Comparison of ENCODE assay signal across 19 mouse cellular contexts in genomic region chr8:70663691-70664090, GRCm38 (mm10). TPM values are rescaled to one million over a fixed set of nuclear protein-coding genes. Genes with fewer than 3 reads are reported as not detected.
DNase-seq lines count a peak whose midpoint lies in the region; ATAC-seq and TF ChIP-seq lines count a peak whose summit lies in the region.
"Had no signal": no experiment of that assay in that cellular context is flagged by ENCODE, and none has a peak within 500 bp of the region (broad histone marks: within the 10 kb centered on the region; RNA-seq: fewer than 3 reads in every experiment).

No protein-coding gene starts in this region.

- 22% methylated on average over 4 of the region's 4 CpGs for WGBS in forebrain, postnatal 0 days
- 39% methylated on average over 4 of the region's 4 CpGs for WGBS in forebrain, embryonic 16.5 days
- WGBS in midbrain, embryonic 10.5 days = 56% methylated on average over 4 of the region's 4 CpGs
- WGBS in midbrain, embryonic 16.5 days = 36% methylated on average over 4 of the region's 4 CpGs
- 29% methylated on average over 4 of the region's 4 CpGs for WGBS in hindbrain, embryonic 12.5 days
- 28% methylated on average over 4 of the region's 4 CpGs for WGBS in neural tube, embryonic 15.5 days

- H3K4me2 ChIP-seq in forebrain, postnatal 0 days (ENCODE audit: low read depth) = no peak overlapping the region
- no peak overlapping the region for H3K4me2 ChIP-seq in forebrain, embryonic 16.5 days (ENCODE audit: low read length)
- no peak overlapping the region for H3K4me2 ChIP-seq in midbrain, embryonic 16.5 days (ENCODE audit: low read length)
- H3K4me2 ChIP-seq in hindbrain, embryonic 12.5 days (replicated peaks) = no peak overlapping the region
- no peak overlapping the region for H3K4me2 ChIP-seq in neural tube, embryonic 15.5 days
- H3K4me2 ChIP-seq: limb, embryonic 12.5 days; stomach, embryonic 15.5 days had no signal

- H3K4me3 ChIP-seq in forebrain, postnatal 0 days (ENCODE audit: low read depth, low read length) = no peak overlapping the region
- no peak overlapping the region for H3K4me3 ChIP-seq in forebrain, embryonic 16.5 days (replicated peaks; ENCODE audit: low read length)
- H3K4me3 ChIP-seq in midbrain, embryonic 10.5 days = no peak overlapping the region
- no peak overlapping the region for H3K4me3 ChIP-seq in midbrain, embryonic 16.5 days (ENCODE audit: low read depth, low read length)
- H3K4me3 ChIP-seq in hindbrain, embryonic 12.5 days = no peak overlapping the region
- no peak overlapping the region for H3K4me3 ChIP-seq in neural tube, embryonic 15.5 days (replicated peaks)
- H3K4me3 ChIP-seq: limb, embryonic 12.5 days; stomach, embryonic 15.5 days had no signal

- TF ChIP-seq CTCF in forebrain, postnatal 0 days (IDR thresholded peaks at IDR 0.05; ENCODE audit: low read depth) = no peak

- H3K27ac ChIP-seq in forebrain, postnatal 0 days (ENCODE audit: low read depth, low read length) = no peak overlapping the region
- no peak overlapping the region for H3K27ac ChIP-seq in forebrain, embryonic 16.5 days (ENCODE audit: low read length)
- H3K27ac ChIP-seq in midbrain, embryonic 10.5 days (replicated peaks) = peak overlapping the region; percentile 69
- H3K27ac ChIP-seq in midbrain, embryonic 16.5 days (ENCODE audit: low read length) = no peak overlapping the region; the same call in 1 of the 2 replicates
- H3K27ac ChIP-seq in hindbrain, embryonic 12.5 days = 0 out of 2 replicates have a peak overlapping the region, but pooled peaks have one; percentile 23
- H3K27ac ChIP-seq in neural tube, embryonic 15.5 days (replicated peaks) = peak overlapping the region; percentile 42
- H3K27ac ChIP-seq: limb, embryonic 12.5 days; liver, embryonic 14.5 days; stomach, embryonic 15.5 days had no signal

- intact Hi-C loops in left cerebral cortex, postnatal 10 days (cut with DNase I) = no loop called here

- ATAC-seq in forebrain, postnatal 0 days = 0 out of 2 replicates have a peak, but pooled peaks have one; percentile 12
- no peak for ATAC-seq in forebrain, embryonic 16.5 days
- ATAC-seq in midbrain, embryonic 16.5 days = no peak
- ATAC-seq in hindbrain, embryonic 12.5 days (ENCODE audit: low FRiP score) = no peak
- no peak for ATAC-seq in neural tube, embryonic 15.5 days (ENCODE audit: low FRiP score)

- no peaks in the 10 kb centered on the region for H3K9me3 ChIP-seq in forebrain, postnatal 0 days (ENCODE audit: low read length)
- no peaks in the 10 kb centered on the region for H3K9me3 ChIP-seq in forebrain, embryonic 16.5 days (ENCODE audit: control insufficient read depth, low read length)
- peaks cover 7% of the 10 kb centered on the region; the same call in 1 of the 2 replicates for H3K9me3 ChIP-seq in midbrain, embryonic 10.5 days (replicated peaks)
- no peaks in the 10 kb centered on the region for H3K9me3 ChIP-seq in midbrain, embryonic 16.5 days (replicated peaks; ENCODE audit: control insufficient read depth, low read length, poor library complexity, severe bottlenecking)
- no peaks in the 10 kb centered on the region for H3K9me3 ChIP-seq in hindbrain, embryonic 12.5 days (replicated peaks)
- H3K9me3 ChIP-seq in neural tube, embryonic 15.5 days (replicated peaks) = no peaks in the 10 kb centered on the region
- H3K9me3 ChIP-seq: stomach, embryonic 15.5 days had no signal

- no peaks in the 10 kb centered on the region for H3K27me3 ChIP-seq in forebrain, postnatal 0 days (ENCODE audit: insufficient read depth, low read length)
- no peaks in the 10 kb centered on the region for H3K27me3 ChIP-seq in forebrain, embryonic 16.5 days (replicated peaks; ENCODE audit: control insufficient read depth, insufficient read depth, low read length)
- H3K27me3 ChIP-seq in midbrain, embryonic 10.5 days (ENCODE audit: low read depth, poor library complexity, severe bottlenecking) = no peaks in the 10 kb centered on the region
- H3K27me3 ChIP-seq in midbrain, embryonic 16.5 days (ENCODE audit: control insufficient read depth, insufficient read depth, low read depth, low read length) = no peaks in the 10 kb centered on the region
- H3K27me3 ChIP-seq in hindbrain, embryonic 12.5 days = no peaks in the 10 kb centered on the region
- H3K27me3 ChIP-seq in neural tube, embryonic 15.5 days (replicated peaks) = no peaks in the 10 kb centered on the region
- H3K27me3 ChIP-seq: limb, embryonic 12.5 days; stomach, embryonic 15.5 days had no signal

- H3K4me1 ChIP-seq in forebrain, postnatal 0 days (ENCODE audit: insufficient read depth) = peaks cover 3% of the 10 kb centered on the region; the same call in 1 of the 2 replicates
- peaks cover 15% of the 10 kb centered on the region for H3K4me1 ChIP-seq in forebrain, embryonic 16.5 days (replicated peaks; ENCODE audit: control insufficient read depth, insufficient read depth, low read length)
- peaks cover 35% of the 10 kb centered on the region for H3K4me1 ChIP-seq in midbrain, embryonic 10.5 days
- H3K4me1 ChIP-seq in midbrain, embryonic 16.5 days (ENCODE audit: control insufficient read depth, insufficient read depth, low read length) = peaks cover 10% of the 10 kb centered on the region
- H3K4me1 ChIP-seq in hindbrain, embryonic 12.5 days = peaks cover 13% of the 10 kb centered on the region
- peaks cover 17% of the 10 kb centered on the region for H3K4me1 ChIP-seq in neural tube, embryonic 15.5 days

- no peaks in the 10 kb centered on the region for H3K36me3 ChIP-seq in forebrain, postnatal 0 days (ENCODE audit: insufficient read depth)
- H3K36me3 ChIP-seq in forebrain, embryonic 16.5 days (ENCODE audit: control insufficient read depth, insufficient read depth) = no peaks in the 10 kb centered on the region
- no peaks in the 10 kb centered on the region for H3K36me3 ChIP-seq in midbrain, embryonic 10.5 days
- no peaks in the 10 kb centered on the region for H3K36me3 ChIP-seq in midbrain, embryonic 16.5 days (ENCODE audit: control insufficient read depth, insufficient read depth, low read length)
- H3K36me3 ChIP-seq in hindbrain, embryonic 12.5 days = no peaks in the 10 kb centered on the region
- no peaks in the 10 kb centered on the region for H3K36me3 ChIP-seq in neural tube, embryonic 15.5 days
- H3K36me3 ChIP-seq: limb, embryonic 12.5 days; stomach, embryonic 15.5 days had no signal

- no peak for DNase-seq in forebrain, postnatal 0 days
- DNase-seq in midbrain, embryonic 10.5 days (ENCODE audit: low spot score) = no peak
- no peak for DNase-seq in left cerebral cortex, postnatal 10 days (ENCODE audit: extremely low spot score in 1 of 2, low spot score in 2 of 2)
- DNase-seq in cerebellum, adult 11-12 months = no peak
- DNase-seq: adrenal gland, adult 2 months; B cell, adult 2 months; cerebellum, adult 8-10 months; retina, postnatal 1 day; thymus, postnatal 14 days had no signal

- H3K9ac ChIP-seq in forebrain, postnatal 0 days = no peak overlapping the region
- no peak overlapping the region for H3K9ac ChIP-seq in forebrain, embryonic 16.5 days (replicated peaks; ENCODE audit: low read depth, low read length)
- no peak overlapping the region for H3K9ac ChIP-seq in midbrain, embryonic 16.5 days (ENCODE audit: low read depth, low read length)
- H3K9ac ChIP-seq in hindbrain, embryonic 12.5 days = no peak overlapping the region
- no peak overlapping the region for H3K9ac ChIP-seq in neural tube, embryonic 15.5 days (replicated peaks)
- H3K9ac ChIP-seq: limb, embryonic 12.5 days; liver, embryonic 14.5 days; stomach, embryonic 15.5 days had no signal

RNA-seq across cellular contexts. Expression of gene Pgpep1, which starts 3.5 kb away (rescaled TPM):
- 22.1 and 23.8 TPM in 2 replicates for total RNA-seq in forebrain, postnatal 0 days (2014; rRNA removed)
- 22.1 and 26.1 TPM in 2 replicates for polyA plus RNA-seq in forebrain, postnatal 0 days (2015; fragmentation: Nextera tagmentation; extraction: Ambion mirVana)
- 60.3 and 65.7 TPM in 2 replicates for polyA plus RNA-seq in forebrain, embryonic 16.5 days (2015; fragmentation: Nextera tagmentation; extraction: Ambion mirVana)
- 51.8 and 89.7 TPM in 2 replicates for polyA plus RNA-seq in midbrain, embryonic 10.5 days (2016; fragmentation: Nextera tagmentation; extraction: Ambion mirVana)
- polyA plus RNA-seq in midbrain, embryonic 16.5 days (2015; fragmentation: Nextera tagmentation; extraction: Ambion mirVana) = 67.2 and 69.7 TPM in 2 replicates
- 101 and 125 TPM in 2 replicates for polyA plus RNA-seq in hindbrain, embryonic 12.5 days (2016; fragmentation: Nextera tagmentation; extraction: Ambion mirVana)
- 78.6 TPM in 2 replicates for polyA plus RNA-seq in neural tube, embryonic 15.5 days (2015; fragmentation: Nextera tagmentation; extraction: Ambion mirVana)
- 10 to 100 TPM; 11.5 to 15.9 TPM for total RNA-seq in left cerebral cortex, postnatal 10 days (2021)

RNA-seq across cellular contexts. Expression of gene Lsm4, which starts 9.4 kb away (rescaled TPM):
- 93.7 and 140 TPM in 2 replicates for total RNA-seq in forebrain, postnatal 0 days (2014; rRNA removed)
- 177 and 231 TPM in 2 replicates for polyA plus RNA-seq in forebrain, postnatal 0 days (2015; fragmentation: Nextera tagmentation; extraction: Ambion mirVana)
- polyA plus RNA-seq in forebrain, embryonic 16.5 days (2015; fragmentation: Nextera tagmentation; extraction: Ambion mirVana) = 166 and 168 TPM in 2 replicates
- polyA plus RNA-seq in midbrain, embryonic 10.5 days (2016; fragmentation: Nextera tagmentation; extraction: Ambion mirVana) = 315 and 355 TPM in 2 replicates
- polyA plus RNA-seq in midbrain, embryonic 16.5 days (2015; fragmentation: Nextera tagmentation; extraction: Ambion mirVana) = 137 and 143 TPM in 2 replicates
- 227 and 231 TPM in 2 replicates for polyA plus RNA-seq in hindbrain, embryonic 12.5 days (2016; fragmentation: Nextera tagmentation; extraction: Ambion mirVana)
- polyA plus RNA-seq in neural tube, embryonic 15.5 days (2015; fragmentation: Nextera tagmentation; extraction: Ambion mirVana) = 191 and 206 TPM in 2 replicates
- total RNA-seq in left cerebral cortex, postnatal 10 days (2021) = 10 to 100 TPM; 68.2 to 80.4 TPM

RNA-seq across cellular contexts. Expression of gene Gdf15, which starts 31.4 kb away (rescaled TPM):
- total RNA-seq in forebrain, postnatal 0 days (2014; rRNA removed) = 0.90 TPM in 1 of 2 replicates, not detected in the other
- polyA plus RNA-seq in forebrain, postnatal 0 days (2015; fragmentation: Nextera tagmentation; extraction: Ambion mirVana) = 0.18 and 0.26 TPM in 2 replicates
- polyA plus RNA-seq in forebrain, embryonic 16.5 days (2015; fragmentation: Nextera tagmentation; extraction: Ambion mirVana) = 0.20 TPM in 1 of 2 replicates, not detected in the other
- not detected in 2 replicates for polyA plus RNA-seq in midbrain, embryonic 10.5 days (2016; fragmentation: Nextera tagmentation; extraction: Ambion mirVana)
- polyA plus RNA-seq in midbrain, embryonic 16.5 days (2015; fragmentation: Nextera tagmentation; extraction: Ambion mirVana) = 0.35 and 0.39 TPM in 2 replicates
- 0.15 and 0.17 TPM in 2 replicates for polyA plus RNA-seq in hindbrain, embryonic 12.5 days (2016; fragmentation: Nextera tagmentation; extraction: Ambion mirVana)
- 0.22 TPM in 2 replicates for polyA plus RNA-seq in neural tube, embryonic 15.5 days (2015; fragmentation: Nextera tagmentation; extraction: Ambion mirVana)
- not detected for total RNA-seq in left cerebral cortex, postnatal 10 days (2021)
- total RNA-seq: neutrophil, adult 5-6 weeks had no signal

RNA-seq across cellular contexts. Expression of gene Jund, which starts 35.1 kb away (rescaled TPM):
- 333 and 392 TPM in 2 replicates for total RNA-seq in forebrain, postnatal 0 days (2014; rRNA removed)
- 108 and 114 TPM in 2 replicates for polyA plus RNA-seq in forebrain, postnatal 0 days (2015; fragmentation: Nextera tagmentation; extraction: Ambion mirVana)
- polyA plus RNA-seq in forebrain, embryonic 16.5 days (2015; fragmentation: Nextera tagmentation; extraction: Ambion mirVana) = 54.6 and 57.7 TPM in 2 replicates
- 62.5 and 78.6 TPM in 2 replicates for polyA plus RNA-seq in midbrain, embryonic 10.5 days (2016; fragmentation: Nextera tagmentation; extraction: Ambion mirVana)
- 60.4 and 67.9 TPM in 2 replicates for polyA plus RNA-seq in midbrain, embryonic 16.5 days (2015; fragmentation: Nextera tagmentation; extraction: Ambion mirVana)
- polyA plus RNA-seq in hindbrain, embryonic 12.5 days (2016; fragmentation: Nextera tagmentation; extraction: Ambion mirVana) = 186 and 217 TPM in 2 replicates
- polyA plus RNA-seq in neural tube, embryonic 15.5 days (2015; fragmentation: Nextera tagmentation; extraction: Ambion mirVana) = 73.7 and 82.7 TPM in 2 replicates
- total RNA-seq in left cerebral cortex, postnatal 10 days (2021) = 100 to 1,000 TPM; 147 to 149 TPM

RNA-seq across cellular contexts. Expression of gene Iqcn, which starts 39.6 kb away (rescaled TPM):
- 0.33 TPM in 1 of 2 replicates, not detected in the other for total RNA-seq in forebrain, postnatal 0 days (2014; rRNA removed)
- polyA plus RNA-seq in forebrain, postnatal 0 days (2015; fragmentation: Nextera tagmentation; extraction: Ambion mirVana) = 0.03 and 0.08 TPM in 2 replicates
- 0.11 and 0.14 TPM in 2 replicates for polyA plus RNA-seq in forebrain, embryonic 16.5 days (2015; fragmentation: Nextera tagmentation; extraction: Ambion mirVana)
- polyA plus RNA-seq in midbrain, embryonic 10.5 days (2016; fragmentation: Nextera tagmentation; extraction: Ambion mirVana) = not detected in 2 replicates
- 0.06 TPM in 1 of 2 replicates, not detected in the other for polyA plus RNA-seq in midbrain, embryonic 16.5 days (2015; fragmentation: Nextera tagmentation; extraction: Ambion mirVana)
- polyA plus RNA-seq in hindbrain, embryonic 12.5 days (2016; fragmentation: Nextera tagmentation; extraction: Ambion mirVana) = 0.05 TPM in 1 of 2 replicates, not detected in the other
- 0.04 and 0.09 TPM in 2 replicates for polyA plus RNA-seq in neural tube, embryonic 15.5 days (2015; fragmentation: Nextera tagmentation; extraction: Ambion mirVana)
- total RNA-seq in left cerebral cortex, postnatal 10 days (2021) = under 1 TPM in 1 of 2 experiments, not detected in 1; 0.19 TPM
- total RNA-seq: gastrocnemius, postnatal 4 days had no signal
- polyA plus RNA-seq: heart, embryonic 14.5 days; limb, embryonic 12.5 days; liver, embryonic 14.5 days; stomach, embryonic 15.5 days had no signal

Comparison
In these comparisons a context has a peak if more than half of its experiments do, and no peak if none do; other contexts are left out.
1. H3K27ac ChIP-seq: peak in midbrain, embryonic 10.5 days (single experiment), hindbrain, embryonic 12.5 days (single experiment) and neural tube, embryonic 15.5 days (single experiment); none in forebrain, postnatal 0 days (single experiment), forebrain, embryonic 16.5 days (single experiment) and midbrain, embryonic 16.5 days (single experiment).